Mouse (Mus musculus): ENCODE results near the gene Reep1.

Reep1 gene

DNA sequence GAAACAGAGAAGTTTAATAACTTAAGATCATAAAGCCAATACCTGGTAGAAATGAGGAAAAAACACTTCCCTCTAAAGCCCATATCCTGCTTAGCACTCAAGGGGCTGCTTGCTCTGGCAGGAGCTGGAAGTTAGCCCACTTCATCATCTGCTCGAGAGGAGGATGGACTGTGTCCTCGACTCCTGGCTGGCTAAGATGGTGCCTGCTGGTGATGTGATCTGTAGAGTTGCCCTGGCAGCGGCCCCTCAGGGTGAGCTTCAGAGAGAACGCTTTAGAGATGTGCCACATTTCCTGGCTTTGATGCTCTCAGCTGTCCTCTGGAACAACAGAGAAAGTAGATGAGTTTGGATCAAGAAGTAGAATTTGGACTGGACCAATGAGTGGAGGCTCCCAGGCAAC is 31.2 kb downstream of the Reep1 start:
- peak; percentile 30 for DNase-seq

- DNase-seq, result no peak
These were observed 33.6 kb downstream of the Reep1 start for GRCm38 (mm10) chr6:71740921-71741320.

- no peak for DNase-seq
These were observed 34.8 kb downstream of the Reep1 start for GRCm38 (mm10) chr6:71741998-71742636.

DNA sequence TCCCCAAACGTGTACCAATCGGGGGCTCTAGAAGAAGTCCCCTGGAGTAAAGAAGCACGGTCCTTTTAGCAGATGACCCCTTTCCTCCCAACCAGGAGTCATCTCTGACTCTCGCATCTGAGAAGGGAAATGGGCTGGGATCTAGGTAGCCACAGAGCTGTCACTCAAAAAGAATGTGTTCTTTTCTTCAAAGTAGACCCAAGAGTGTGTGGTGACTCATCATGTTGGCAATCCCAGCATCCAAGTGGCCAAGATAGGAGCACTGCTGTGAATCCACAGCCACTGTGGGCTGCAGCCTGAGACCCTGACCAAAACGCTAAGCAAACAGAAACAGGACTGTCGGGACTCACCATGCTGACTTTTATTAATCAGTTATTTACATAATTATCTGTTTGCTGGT is 37.6 kb downstream of the Reep1 start:
- DNase-seq, result no peak

DNA sequence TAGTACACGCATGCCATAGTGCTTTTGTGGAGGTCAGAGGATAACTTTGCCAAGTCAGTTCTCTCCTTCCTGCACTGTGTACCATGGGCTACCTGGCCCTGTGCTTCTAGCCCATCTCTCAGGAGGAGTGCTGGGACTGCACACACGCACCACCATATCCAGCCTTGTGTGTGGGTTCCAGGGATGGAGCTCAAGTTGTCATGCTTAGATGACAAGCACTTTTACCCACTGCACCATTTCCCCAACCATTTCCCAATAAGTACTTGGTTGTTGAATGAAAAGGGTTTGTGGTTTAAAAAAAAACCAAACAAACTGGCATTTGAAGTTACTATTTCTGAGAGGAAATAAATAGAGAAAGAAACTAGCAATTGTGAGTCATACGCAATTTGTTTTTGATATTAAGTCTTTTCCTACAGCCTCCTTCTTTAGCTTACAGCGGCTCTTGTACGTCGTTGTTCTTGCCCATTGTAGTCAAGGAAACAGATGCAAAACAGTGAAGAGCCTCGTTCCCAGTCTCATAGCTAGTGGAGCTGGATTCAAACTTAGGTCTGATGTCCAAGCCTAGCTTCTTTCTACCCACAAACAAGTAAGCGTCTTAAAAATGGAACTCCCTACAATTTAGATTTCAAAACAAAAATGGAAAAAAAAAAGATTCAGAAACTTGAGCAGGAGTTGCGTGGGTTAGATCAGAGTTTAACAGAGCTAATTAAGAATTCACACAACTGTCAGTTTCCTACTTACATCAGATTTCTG is 38.3 kb downstream of the Reep1 start:
- DNase-seq, result no peak

GRCm38 (mm10) chr6:71746246-71746645 is 38.9 kb downstream of the Reep1 start:
- no peak for DNase-seq

DNA sequence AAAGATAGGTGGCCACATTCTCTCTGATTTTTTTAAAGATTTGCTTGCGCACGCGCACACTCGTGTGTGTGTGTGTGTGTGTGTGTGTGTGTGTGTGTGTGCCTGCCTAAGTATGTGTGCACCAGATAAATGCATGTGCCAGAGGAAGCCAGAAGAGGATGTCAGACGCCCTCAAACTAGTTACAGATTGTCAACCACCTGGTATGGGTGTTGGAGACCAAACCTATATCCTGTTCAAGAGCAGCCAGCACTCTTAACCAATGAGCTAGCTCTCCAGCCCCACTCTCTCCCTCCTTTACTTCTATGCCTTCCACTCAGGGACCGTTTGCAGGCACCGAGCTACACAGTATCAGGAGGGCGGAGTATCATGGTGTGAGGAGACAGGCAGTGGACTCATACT is 39.5 kb downstream of the Reep1 start:
- DNase-seq, result peak; percentile 47

DNA sequence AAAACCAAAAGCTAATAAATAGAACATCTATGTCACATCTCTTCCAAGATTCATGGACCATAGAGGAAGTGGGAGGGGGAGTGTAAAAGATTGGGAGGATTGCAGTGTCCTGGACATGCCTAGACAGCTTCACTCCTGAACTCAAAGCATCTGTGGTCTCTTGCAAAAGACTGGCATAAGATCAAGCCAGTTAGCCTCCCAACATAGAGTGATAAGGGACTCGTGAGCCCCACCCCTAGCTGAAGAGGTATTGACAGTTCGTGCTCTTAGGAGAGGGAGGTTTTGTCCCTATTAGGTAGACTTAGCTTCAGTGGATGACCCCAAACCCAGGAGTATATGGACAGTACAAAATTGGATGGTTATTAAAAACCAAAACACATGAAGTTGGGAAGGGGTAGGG is 44.2 kb downstream of the Reep1 start:
- no peak for DNase-seq

- no peak for DNase-seq
These were observed 45.6 kb downstream of the Reep1 start for GRCm38 (mm10) chr6:71752791-71753464.

- DNase-seq, result peak; percentile 87
These were observed 49.9 kb downstream of the Reep1 start for GRCm38 (mm10) chr6:71757039-71757894.

DNA sequence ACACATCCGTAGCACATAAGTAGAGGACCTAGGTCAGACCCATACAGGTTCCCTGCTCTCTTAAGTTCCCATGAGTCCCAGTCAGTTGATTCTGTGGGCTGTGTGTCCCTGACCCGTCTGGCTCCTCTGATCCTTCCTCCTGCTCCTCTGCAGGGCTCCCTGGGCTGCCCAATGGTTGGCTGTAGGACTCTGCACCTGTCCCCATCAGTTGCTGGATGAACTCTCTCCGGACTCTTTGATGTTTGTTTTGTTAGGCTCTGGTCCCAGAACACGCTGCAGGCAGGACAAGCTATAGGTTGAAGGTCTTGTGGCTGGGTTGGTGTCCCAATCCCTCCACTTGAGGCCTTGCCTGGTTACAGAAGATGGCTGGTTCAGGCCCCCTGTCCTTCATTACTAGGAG is 51.4 kb downstream of the Reep1 start:
- no peak for DNase-seq

DNA sequence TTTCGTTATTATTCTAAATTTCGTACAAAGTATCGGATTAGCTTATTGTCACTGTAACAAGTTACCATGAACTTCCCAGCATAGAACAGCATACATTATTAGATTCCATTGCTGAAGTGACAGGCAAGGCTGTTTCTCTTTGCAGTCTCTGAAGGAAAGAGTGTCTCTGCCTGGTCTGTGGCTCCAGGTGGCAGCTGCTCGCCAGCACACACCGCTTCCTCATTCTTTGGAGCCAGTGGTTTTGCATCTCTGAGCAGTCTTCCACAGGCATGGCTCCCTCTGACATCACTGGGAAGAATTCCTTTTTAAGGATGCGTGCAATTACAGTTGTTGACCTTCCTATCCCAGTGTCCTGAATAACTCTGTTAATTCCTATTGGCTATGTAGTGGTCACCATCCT is 52.7 kb downstream of the Reep1 start:
- DNase-seq, result no peak

DNA sequence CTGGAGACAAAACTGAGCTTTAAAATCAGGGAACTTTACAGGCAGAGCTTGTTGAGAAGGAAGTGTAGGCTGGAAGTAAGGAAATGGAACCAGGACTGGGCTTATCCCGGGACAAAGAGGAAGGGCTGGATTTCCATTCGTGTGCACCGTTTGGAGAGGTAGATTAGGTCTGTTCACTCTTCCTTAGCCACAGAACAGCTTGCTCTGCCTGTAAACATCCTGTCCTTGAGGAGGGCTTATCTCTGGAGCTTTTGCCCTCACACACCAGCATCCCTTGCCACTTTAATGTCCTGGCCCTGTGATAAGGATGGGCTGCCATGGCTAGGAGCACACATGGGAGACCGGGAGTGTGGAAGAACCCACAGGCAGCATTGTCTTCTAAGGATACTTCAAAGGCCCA is 60.4 kb downstream of the Reep1 start:
- DNase-seq, result no peak

DNA sequence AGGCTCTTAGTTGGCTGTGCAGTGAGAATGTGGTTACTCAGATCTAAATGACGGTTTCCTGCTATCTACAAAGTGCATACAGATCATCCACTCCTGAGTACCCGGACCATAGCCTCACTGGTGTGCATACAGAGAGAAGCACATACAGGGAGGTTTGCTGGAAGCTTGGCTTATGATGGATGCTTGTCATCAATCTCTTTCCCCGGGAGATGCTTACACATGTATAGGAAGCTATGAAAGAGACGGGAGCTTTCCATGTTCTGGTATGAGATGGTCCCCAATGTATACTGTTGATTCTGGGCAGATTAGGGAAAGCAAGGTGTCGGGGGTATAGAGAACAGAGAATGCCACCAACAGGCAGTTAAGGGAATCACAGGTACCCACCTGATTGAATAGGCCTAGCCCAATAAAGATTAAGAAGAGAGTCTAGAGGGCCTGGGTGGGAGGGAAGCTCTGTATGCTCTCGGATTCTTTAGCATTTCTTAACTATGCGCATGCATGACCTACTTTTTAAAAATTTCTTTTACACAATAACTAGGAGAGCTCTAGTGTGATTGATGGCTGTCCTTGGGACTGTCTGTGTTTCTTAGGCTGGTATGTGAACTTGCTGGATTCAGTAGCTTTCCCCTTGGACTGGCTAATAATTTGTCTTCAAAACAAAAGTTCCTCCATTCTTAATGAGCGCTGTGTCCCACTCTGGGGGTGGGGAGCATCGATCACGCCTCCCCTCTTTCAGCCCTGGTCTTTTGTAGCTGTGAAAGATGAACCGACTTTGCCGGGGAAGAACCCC is 62.7 kb downstream of the Reep1 start:
- peak; percentile 69 for DNase-seq

DNA sequence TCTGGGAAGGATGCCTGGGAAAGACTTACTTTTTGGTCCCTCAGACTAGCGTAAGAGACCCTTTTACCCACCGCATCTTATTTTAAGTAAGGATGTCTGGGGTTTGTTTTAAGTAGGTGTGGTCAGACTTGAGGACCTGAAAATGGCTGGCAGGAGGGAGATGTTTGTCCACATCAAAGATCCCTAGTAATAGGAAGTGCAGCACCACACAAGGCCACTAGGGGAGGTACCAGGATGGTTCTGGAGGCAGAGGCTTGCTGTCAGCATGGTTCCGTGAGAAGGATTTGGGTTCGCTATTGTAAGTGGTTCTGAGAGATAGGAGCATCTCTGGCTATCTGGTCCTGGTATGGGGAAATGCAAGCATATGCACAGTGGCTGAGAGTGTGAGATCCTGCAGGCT is 63.5 kb downstream of the Reep1 start:
- no peak for DNase-seq

GRCm38 (mm10) chr6:71771282-71771681 is 63.9 kb downstream of the Reep1 start:
- no peak for DNase-seq

DNA sequence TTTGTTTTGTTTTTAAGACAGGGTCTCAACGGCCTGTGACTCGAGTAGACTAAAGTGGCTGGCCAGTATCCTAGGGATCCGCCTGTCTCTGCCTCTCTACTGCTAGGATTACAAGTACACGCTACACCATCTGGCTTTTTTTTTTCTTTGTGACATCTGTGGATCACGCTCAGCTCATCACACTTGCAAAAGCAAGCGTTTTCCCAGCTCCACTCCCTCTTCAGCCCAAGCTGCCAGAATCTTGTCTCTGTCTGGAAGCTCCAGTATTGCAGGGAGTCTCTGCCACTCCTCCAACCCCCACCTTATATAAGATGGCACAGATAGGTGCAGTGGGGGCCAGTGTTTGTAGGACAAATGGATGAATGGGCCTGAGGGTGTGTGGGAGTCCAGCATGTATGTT is 64.8 kb downstream of the Reep1 start:
- DNase-seq, result no peak

DNA sequence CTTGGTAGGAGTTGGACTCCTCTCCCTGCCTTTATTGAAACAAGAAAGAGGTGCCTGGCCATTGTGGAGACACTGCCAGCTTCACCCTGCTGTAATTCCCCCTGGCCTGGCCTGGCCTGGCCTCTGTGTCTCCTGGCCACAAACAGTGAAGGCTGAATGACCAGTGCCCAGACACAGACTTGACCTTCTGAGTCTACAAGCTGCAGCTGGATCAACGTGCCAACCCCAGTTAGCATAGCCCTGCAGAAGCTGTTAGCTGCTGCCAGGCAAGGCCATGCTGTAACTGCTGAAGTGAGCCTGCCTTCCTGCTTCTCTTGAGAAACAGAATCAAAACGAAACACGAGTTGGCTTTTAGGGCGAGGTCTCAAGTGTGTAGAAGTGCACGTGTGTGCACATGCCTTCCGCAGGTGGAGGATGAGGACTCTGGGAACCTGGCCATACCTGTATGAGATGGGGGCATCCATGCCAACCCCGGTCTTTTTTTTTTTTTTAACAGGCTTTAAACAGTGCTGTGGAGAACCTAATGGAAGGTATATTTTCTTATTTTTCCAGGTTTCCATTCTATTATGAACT is 65.4 kb downstream of the Reep1 start:
- no peak for DNase-seq

GRCm38 (mm10) chr6:71778016-71778415 is 70.7 kb downstream of the Reep1 start:
- no peak for DNase-seq

- DNase-seq, result no peak
These were observed 72.5 kb downstream of the Reep1 start for GRCm38 (mm10) chr6:71779831-71780230.

- no peak for DNase-seq
These were observed 73.1 kb downstream of the Reep1 start for GRCm38 (mm10) chr6:71780431-71780830.

DNA sequence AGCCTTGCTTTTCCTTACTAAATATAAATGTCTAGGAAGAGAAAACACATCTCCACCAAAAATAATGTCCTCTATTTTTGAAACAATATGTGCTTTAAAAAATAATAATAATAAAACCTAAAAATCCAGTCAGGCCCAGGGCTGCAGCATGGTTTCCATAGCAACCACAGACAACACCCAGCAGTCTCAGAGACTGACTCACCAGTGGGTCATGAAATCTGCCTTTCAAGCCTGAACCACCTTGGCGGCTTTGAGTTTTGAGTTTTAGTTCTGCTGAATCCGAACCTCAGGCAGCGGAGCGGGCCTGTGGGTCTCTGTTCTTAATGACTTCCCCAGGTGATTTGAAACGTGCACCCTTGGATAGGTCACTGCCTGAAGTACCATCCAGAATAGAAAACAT is 75.8 kb downstream of the Reep1 start:
- DNase-seq, result no peak

Data from thymus, postnatal 25 days (tissue).